Mouse (Mus musculus) E14TG2a.4 (cell line): ENCODE measurements at regions not wholly inside any gene's neighbourhood (a gene's known extent, or its start where the extent isn't known, plus 50 kb on each side); places are given as distances from the start of the nearest gene placed in this dataset.
"Not testable (repeated sequence)": the region's sequence is repeated elsewhere in the genome, so short reads cannot be mapped to it uniquely, and the experiment has no call there.

Experiments
- H3K27me3 ChIP-seq: 2 replicates; pipeline ENCODE4 v1.6.1; 2014; ENCODE audit warnings: low read length, control low read depth; ENCODE audit not compliant: insufficient read depth
- H3K36me3 ChIP-seq: 2 replicates; pipeline ENCODE4 v1.6.1; 2014; ENCODE audit warnings: low read length, control low read depth; ENCODE audit not compliant: insufficient read depth
- H3K4me1 ChIP-seq: replicated peaks from 2 replicates; pipeline ENCODE4 v1.6.1; 2014; ENCODE audit warnings: low read depth, low read length, control low read depth
- H3K4me3 ChIP-seq: replicated peaks from 2 replicates; pipeline ENCODE4 v1.5.1; 2014; ENCODE audit warnings: mild to moderate bottlenecking, low read length
- H3K9me3 ChIP-seq: 2 replicates; pipeline ENCODE4 v1.6.1; 2014; ENCODE audit warnings: low read length, control low read depth
- CTCF ChIP-seq: conservative IDR thresholded peaks from 2 replicates; pipeline ENCODE4 v1.5.1; 2014; ENCODE audit warnings: low read length
- NANOG ChIP-seq: IDR thresholded peaks from 2 replicates; pipeline ENCODE4 v1.6.1; 2014; ENCODE audit warnings: borderline replicate concordance, low read length, mixed read lengths
- POU5F1 ChIP-seq: IDR thresholded peaks from 2 replicates; pipeline ENCODE4 v1.6.1; 2014; ENCODE audit warnings: low read length, borderline replicate concordance

DNA sequence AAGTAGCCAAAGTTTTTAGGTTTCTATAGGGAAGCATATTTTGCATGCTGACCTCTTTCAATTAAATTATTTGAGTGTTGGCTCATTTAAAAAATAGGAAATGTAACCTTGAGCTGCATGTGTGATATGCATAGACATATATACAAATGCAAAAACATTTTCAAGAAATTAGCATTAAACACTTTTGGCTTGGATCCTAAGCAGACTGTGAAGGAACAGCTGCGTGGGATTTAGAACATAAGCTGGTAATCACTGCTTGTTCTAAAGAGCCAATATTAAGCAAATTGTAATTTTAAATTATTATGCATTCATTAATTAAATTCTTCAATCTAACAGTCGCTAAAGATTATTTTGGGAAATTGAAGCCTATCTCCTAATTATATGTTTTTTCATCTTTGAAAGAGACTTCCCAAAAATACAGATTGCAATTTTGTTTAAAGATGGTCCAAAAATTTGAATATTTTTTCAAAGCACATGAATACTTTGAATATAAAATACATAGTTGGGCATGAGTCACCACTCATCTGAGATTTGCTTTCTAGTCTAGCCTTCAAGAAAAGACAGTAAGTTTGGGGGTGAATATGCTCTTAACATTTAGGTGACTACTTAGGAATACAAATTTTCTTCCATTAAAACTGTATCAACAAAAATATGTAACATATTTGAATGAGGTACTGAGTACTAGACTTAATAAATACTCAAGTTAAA is 163.3 kb upstream of the Hsf2 start:
- Histone ChIP-seq H3K27me3 (no peaks in the 10 kb centered on the region), H3K36me3 (no peaks in the 10 kb centered on the region), H3K9me3 (no peaks in the 10 kb centered on the region), H3K4me1 (no peaks in the 10 kb centered on the region), H3K4me3 (no peak overlapping the region)
- TF ChIP-seq POU5F1, result no peak
- no peak for TF ChIP-seq NANOG
- no peak for TF ChIP-seq CTCF

DNA sequence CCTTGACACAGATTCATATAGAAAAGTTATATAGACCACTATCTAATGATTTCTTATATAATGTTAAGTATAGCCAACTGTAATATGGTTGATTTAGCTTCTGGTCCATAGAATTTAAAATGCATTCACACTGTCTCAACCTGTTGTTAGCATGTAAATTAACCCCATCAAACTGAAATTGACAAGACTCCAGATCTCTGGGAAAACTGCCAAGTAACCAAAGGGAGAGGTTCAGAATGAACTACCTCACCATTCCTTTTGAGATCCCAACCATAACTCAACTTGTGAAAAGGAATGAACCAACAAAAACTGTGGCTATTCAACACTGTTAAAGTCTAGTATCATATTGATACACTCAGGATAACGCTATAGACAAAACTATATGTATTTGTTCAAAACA is 162.0 kb upstream of the Hsf2 start:
- H3K36me3 ChIP-seq, result no peaks in the 10 kb centered on the region
- TF ChIP-seq CTCF (no peak), NANOG (no peak), POU5F1 (no peak)
- H3K9me3 ChIP-seq, result no peaks in the 10 kb centered on the region
- no peaks in the 10 kb centered on the region for H3K4me1 ChIP-seq
- no peaks in the 10 kb centered on the region for H3K27me3 ChIP-seq
- no peak overlapping the region for H3K4me3 ChIP-seq

DNA sequence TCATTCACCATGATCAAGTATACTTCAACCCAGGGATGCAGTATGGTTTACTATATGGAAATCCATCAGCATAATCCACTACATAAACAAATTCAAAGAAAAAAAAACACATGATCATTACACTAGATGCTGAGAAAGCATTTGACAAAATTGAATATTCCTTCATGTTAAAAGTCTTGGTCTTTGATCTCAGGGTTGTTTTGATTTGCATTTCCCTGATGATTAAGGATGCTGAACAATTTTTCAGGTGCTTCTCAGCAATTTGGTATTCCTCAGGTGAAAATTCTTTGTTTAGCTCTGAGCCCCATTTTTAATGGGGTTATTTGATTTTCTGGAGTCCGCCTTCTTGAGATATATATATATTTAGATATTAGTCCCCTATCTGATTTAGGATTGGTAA is 123.4 kb upstream of the Hsf2 start:
- H3K36me3 ChIP-seq, H3K27me3 ChIP-seq, H3K4me3 ChIP-seq, H3K9me3 ChIP-seq, H3K4me1 ChIP-seq: not testable (repeated sequence)
